ENCODE assay signal across 8 mouse cellular contexts in the genomic region with DNA sequence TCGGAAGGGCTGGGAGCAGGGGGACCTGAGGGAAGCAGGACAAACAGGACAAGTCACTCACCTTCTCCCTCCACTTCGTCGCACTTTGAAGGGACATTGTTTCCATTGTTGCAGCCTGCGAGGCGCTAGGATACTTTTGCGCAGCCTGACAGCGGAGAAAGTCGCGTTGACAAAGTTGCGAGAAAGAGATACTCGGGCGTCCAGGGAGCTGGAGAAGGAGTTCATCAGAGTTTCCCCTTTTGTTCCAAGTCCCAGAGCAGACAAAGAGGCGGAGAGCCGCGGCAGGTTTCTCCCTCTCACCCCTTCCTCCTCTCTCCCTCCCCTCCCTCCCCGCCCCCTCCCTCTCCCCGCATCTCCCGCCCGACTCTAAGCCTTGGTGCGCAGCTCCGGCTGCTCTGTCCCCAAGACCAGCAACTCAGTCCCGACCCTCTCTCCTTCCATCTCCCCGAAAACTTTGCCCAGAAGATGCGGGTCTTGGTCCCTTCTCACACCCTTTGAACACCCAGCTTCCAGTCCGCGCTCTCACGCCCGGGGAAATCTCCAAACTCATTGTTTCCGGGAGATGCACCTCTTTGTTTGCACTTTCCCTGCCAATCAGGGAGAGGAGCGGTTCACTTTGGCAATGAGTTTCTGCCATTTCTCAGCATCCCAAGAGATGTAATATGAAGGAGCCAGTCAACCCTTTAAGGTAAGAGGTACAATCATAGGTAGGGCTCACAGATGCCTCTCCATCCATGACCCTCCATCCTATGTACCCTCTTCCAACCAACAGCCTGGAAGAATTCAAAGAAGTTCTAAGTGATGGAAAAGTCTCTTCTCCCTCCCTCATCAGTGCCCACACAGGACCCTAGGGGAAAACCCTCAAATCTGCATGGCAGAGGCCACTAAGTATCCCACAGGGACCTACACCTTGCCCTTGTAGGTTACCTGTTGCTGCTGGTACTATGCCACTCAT.
DNase-seq lines count a peak whose midpoint lies in the region; ATAC-seq and TF ChIP-seq lines count a peak whose summit lies in the region.

No protein-coding gene starts in this region.

- no peak for TF ChIP-seq EP300 in heart, adult 2 months (IDR thresholded peaks at IDR 0.05; ENCODE audit: insufficient read depth, low read depth, low read length)

- no peaks in the 10 kb centered on the region for H3K36me3 ChIP-seq in heart, adult 2 months (ENCODE audit: control insufficient read depth, insufficient read depth, low read length)
- H3K36me3 ChIP-seq in intestine, postnatal 0 days (ENCODE audit: control insufficient read depth, insufficient read depth) = no peaks in the 10 kb centered on the region

- no peak for TF ChIP-seq POLR2A in heart, adult 2 months (IDR thresholded peaks at IDR 0.05; ENCODE audit: insufficient read depth, low read depth, low read length)

- ATAC-seq in intestine, postnatal 0 days = no peak
- peak; percentile 22 for ATAC-seq in megakaryocyte progenitor cell, adult 5-6 weeks (replicated peaks; ENCODE audit: poor library complexity)

- H3K9ac ChIP-seq in heart, adult 2 months (ENCODE audit: low read depth, low read length) = peak overlapping the region; percentile 85
- H3K9ac ChIP-seq in intestine, postnatal 0 days (ENCODE audit: low read depth, low read length) = no peak overlapping the region

- H3K27me3 ChIP-seq in heart, adult 2 months (ENCODE audit: control insufficient read depth, insufficient read depth, low read length) = no peaks in the 10 kb centered on the region
- peaks cover 32% of the 10 kb centered on the region for H3K27me3 ChIP-seq in intestine, postnatal 0 days (replicated peaks; ENCODE audit: control insufficient read depth, insufficient read depth, low read length)

- no peaks in the 10 kb centered on the region for H3K9me3 ChIP-seq in intestine, postnatal 0 days (ENCODE audit: control insufficient read depth)

- H3K4me1 ChIP-seq in heart, adult 2 months (ENCODE audit: control insufficient read depth, insufficient read depth, low read length) = no peaks in the 10 kb centered on the region; the same call in 1 of the 2 replicates
- H3K4me1 ChIP-seq in intestine, postnatal 0 days (replicated peaks; ENCODE audit: control insufficient read depth, insufficient read depth, low read length) = no peaks in the 10 kb centered on the region; the same call in 1 of the 2 replicates

- TF ChIP-seq CTCF in heart, adult 2 months (IDR thresholded peaks at IDR 0.05) = no peak
- TF ChIP-seq CTCF in intestine, postnatal 0 days (IDR thresholded peaks at IDR 0.05; ENCODE audit: low read depth) = no peak

- H3K4me2 ChIP-seq in intestine, postnatal 0 days (replicated peaks; ENCODE audit: low read depth) = peak overlapping the region; percentile 73

- peak; percentile 11 for DNase-seq in adrenal gland, adult 2 months
- DNase-seq in adrenal gland, adult 8-10 months = no peak
- peak; percentile 78 for DNase-seq in R1 (ENCODE audit: low read depth, low spot score)
- peak; percentile 34 to 66 for DNase-seq in heart, adult 2 months
- peak; percentile 70 for DNase-seq in testis, postnatal 14 days (ENCODE audit: low spot score)
- no peak for DNase-seq in left cerebral cortex, adult 18-20 months (ENCODE audit: low spot score in 2 of 2)

- intact Hi-C loops in heart, adult 2 months (cut with DNase I) = loop anchor here (2.0 to 5.0 kb wide), 4 partner anchors 47 to 168 kb away; no protein-coding TSS in a partner anchor

- peak overlapping the region; percentile 63 for H3K27ac ChIP-seq in heart, adult 2 months
- H3K27ac ChIP-seq in intestine, postnatal 0 days (ENCODE audit: low read depth, low read length) = no peak overlapping the region

- H3K4me3 ChIP-seq in heart, adult 2 months = peak overlapping the region; percentile 76
- peak overlapping the region; percentile 51 for H3K4me3 ChIP-seq in intestine, postnatal 0 days (ENCODE audit: low read depth, low read length)

- WGBS in heart, adult 2 months = 1% methylated on average over 28 of the region's 30 CpGs
- 1% methylated on average over 28 of the region's 30 CpGs for WGBS in intestine, postnatal 0 days

- no peaks in the 10 kb centered on the region for H3K79me2 ChIP-seq in heart, adult 2 months (replicated peaks; ENCODE audit: control insufficient read depth, insufficient read depth, low read length)

Comparison
In these comparisons a context has a peak if more than half of its experiments do, and no peak if none do; other contexts are left out.
1. DNase-seq: peak in adrenal gland, adult 2 months (single experiment), R1 (single experiment), heart, adult 2 months (2 of 2) and testis, postnatal 14 days (single experiment); none in adrenal gland, adult 8-10 months (single experiment) and left cerebral cortex, adult 18-20 months (0 of 2).